Mouse (Mus musculus): Measurements from ENCODE around the gene Cacfd1. TPM values are rescaled to one million over a fixed set of nuclear protein-coding genes. Genes with fewer than 3 reads are reported as not detected.
A peak's percentile ranks its signal among the peaks of the same experiment; 100 is the strongest.

Gene Cacfd1
- polyA plus RNA-seq, 1 experiment from 2014 or later = 12.6 TPM

DNA sequence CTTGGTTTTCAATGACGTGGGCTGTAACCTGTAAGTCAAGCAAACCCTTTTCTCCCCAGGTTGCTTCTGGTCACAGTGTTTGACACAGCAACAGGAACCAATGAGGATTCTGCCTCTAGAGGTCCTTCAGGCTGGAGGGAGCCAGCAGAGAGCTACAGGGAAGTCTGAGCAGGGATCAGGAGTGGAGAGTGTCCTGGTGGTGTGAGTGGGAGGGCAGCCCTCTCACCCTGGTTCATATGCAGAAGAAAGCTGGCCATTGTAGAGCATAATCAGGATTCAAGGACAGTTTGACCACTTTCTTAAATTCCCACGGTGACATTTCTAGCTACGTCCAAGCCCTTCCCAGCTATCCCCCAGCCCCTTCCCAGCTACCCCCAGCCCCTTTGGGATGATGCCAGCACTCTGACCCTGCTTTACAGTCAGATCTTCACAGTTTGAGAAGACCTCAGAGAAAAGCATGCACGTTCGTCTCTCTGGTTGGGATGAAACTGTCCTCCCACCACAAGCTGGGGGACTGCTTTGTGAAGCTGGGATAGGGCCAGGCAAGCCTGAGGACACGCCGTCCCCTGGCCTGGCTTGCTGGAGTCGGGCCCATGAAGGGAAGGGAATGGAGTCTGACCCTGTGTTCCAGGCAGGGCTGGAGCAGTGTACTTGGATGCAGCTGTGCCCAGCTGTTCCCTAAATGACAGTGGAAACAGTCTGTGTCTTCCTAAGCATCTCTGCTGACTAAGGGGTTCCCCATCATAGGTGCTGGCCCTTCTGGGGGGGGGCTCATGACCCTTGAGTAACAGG lies 36.4 kb downstream of the Cacfd1 start:
- Histone ChIP-seq H3K27me3 (no peaks in the 10 kb centered on the region), H3K9me3 (replicated peaks) (no peaks in the 10 kb centered on the region), H3K27ac (no peak overlapping the region), H3K4me1 (replicated peaks) (peaks cover 10% of the 10 kb centered on the region), H3K4me3 (replicated peaks) (no peak overlapping the region), H3K36me3 (no peaks in the 10 kb centered on the region), H3K9ac (no peak overlapping the region), H3K4me2 (no peak overlapping the region)
- ATAC-seq (ENCODE audit: low read depth) (no peak), DNase-seq (no peak)
- 49% methylated on average over 8 of the region's 8 CpGs for WGBS (ENCODE audit: insufficient replicate concordance)

GRCm38 (mm10) chr2:27049408-27049807 lies 39.7 kb downstream of the Cacfd1 start:
- Histone ChIP-seq H3K4me1 (replicated peaks) (peaks cover 3% of the 10 kb centered on the region; the same call in 1 of the 2 replicates), H3K27ac (peak overlapping the region; percentile 6; the same call in 1 of the 2 replicates), H3K27me3 (no peaks in the 10 kb centered on the region), H3K36me3 (no peaks in the 10 kb centered on the region), H3K4me3 (replicated peaks) (no peak overlapping the region), H3K9ac (no peak overlapping the region), H3K9me3 (replicated peaks) (no peaks in the 10 kb centered on the region), H3K4me2 (no peak overlapping the region)
- no peak for DNase-seq
- WGBS (ENCODE audit: insufficient replicate concordance) = 55% methylated on average over 6 of the region's 6 CpGs
- no peak for ATAC-seq (ENCODE audit: low read depth)

DNA sequence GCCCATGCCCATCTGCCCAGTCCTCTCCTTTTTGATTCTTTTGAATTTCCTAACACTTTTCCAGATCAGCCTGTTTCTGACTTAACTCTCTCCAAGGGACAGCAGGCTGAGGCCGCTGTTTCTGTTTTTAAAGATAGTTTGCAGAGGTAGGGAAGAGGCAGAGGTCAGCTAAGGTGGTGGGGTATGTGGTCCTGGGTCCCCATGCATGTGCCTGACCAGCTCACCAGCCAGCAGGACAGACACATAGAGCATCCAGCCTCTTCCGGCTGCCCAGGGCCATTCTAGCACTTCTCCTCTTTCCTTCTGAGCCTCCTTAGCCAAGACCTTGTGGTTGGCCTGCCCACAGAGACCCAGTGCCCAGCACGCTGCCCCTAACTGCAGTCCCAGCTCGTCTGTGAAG lies 48.5 kb downstream of the Cacfd1 start:
- H3K27ac ChIP-seq = no peak overlapping the region
- no peaks in the 10 kb centered on the region for H3K9me3 ChIP-seq (replicated peaks)
- peaks cover 6% of the 10 kb centered on the region; the same call in 1 of the 2 replicates for H3K4me1 ChIP-seq (replicated peaks)
- no peaks in the 10 kb centered on the region for H3K36me3 ChIP-seq
- H3K4me3 ChIP-seq (replicated peaks) = no peak overlapping the region
- 33% methylated on average over 4 of the region's 4 CpGs for WGBS (ENCODE audit: insufficient replicate concordance)
- DNase-seq (no peak), ATAC-seq (ENCODE audit: low read depth) (no peak)
- H3K4me2 ChIP-seq = no peak overlapping the region
- H3K27me3 ChIP-seq = no peaks in the 10 kb centered on the region
- H3K9ac ChIP-seq = no peak overlapping the region

- no peaks in the 10 kb centered on the region for H3K27me3 ChIP-seq
- H3K4me1 ChIP-seq (replicated peaks) = peaks cover 6% of the 10 kb centered on the region; the same call in 1 of the 2 replicates
- no peaks in the 10 kb centered on the region for H3K9me3 ChIP-seq (replicated peaks)
- no peak overlapping the region for H3K27ac ChIP-seq
- H3K36me3 ChIP-seq = no peaks in the 10 kb centered on the region
- DNase-seq = no peak
- 42% methylated on average over 12 of the region's 12 CpGs for WGBS (ENCODE audit: insufficient replicate concordance)
- no peak overlapping the region for H3K9ac ChIP-seq
- no peak overlapping the region for H3K4me2 ChIP-seq
- no peak overlapping the region for H3K4me3 ChIP-seq (replicated peaks)
- no peak for ATAC-seq (ENCODE audit: low read depth)
Measured at GRCm38 (mm10) chr2:27058751-27059150, 49.0 kb downstream of the Cacfd1 start.

DNA sequence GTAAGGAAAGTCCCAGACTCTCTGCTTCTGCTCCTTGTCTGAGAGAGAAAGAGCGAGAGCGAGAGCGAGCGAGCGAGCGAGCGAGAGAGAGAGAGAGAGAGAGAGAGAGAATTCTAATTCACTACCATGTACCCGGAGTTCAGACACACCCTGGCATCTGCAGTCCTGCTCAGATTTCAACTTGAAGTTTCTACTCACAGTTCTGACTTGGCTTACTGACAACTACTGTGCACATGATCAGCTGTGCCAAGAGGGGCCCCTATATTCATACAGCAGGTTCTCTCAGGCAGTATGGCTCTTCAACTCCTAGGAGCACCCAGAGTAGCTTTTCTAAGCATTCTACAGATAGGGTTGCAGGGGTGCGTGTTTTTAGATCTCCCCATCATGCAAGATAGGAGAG lies 49.5 kb downstream of the Cacfd1 start:
- ATAC-seq (ENCODE audit: low read depth) (no peak), DNase-seq (no peak)
- H3K27me3 ChIP-seq = no peaks in the 10 kb centered on the region
- no peak overlapping the region for H3K27ac ChIP-seq
- H3K4me1 ChIP-seq (replicated peaks) = peaks cover 6% of the 10 kb centered on the region; the same call in 1 of the 2 replicates
- H3K4me3 ChIP-seq (replicated peaks) = no peak overlapping the region
- no peak overlapping the region for H3K9ac ChIP-seq
- H3K36me3 ChIP-seq = no peaks in the 10 kb centered on the region
- H3K9me3 ChIP-seq (replicated peaks) = no peaks in the 10 kb centered on the region
- no peak overlapping the region for H3K4me2 ChIP-seq
- WGBS (ENCODE audit: insufficient replicate concordance) = 81% methylated on average over 9 of the region's 9 CpGs

DNA sequence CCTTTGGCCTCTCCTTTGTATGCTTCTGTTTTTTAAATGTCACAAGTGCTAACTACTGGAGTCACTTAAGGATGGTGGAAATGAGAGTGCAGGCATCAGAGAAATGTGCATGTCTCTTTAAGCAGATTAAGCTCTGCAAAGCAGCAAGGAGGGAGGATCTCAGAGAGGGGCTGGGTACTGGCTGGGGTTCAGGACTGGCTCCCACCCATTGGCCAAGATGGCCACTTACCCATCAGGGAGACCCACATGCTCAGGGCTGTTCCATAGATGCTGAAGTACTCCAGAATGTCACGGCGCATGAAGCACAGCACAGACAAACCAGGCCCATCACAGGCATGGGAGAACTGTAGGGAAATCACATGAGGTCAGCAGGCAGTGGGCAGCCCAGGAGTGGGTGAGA lies 57.4 kb downstream of the Cacfd1 start:
- Histone ChIP-seq H3K4me3 (replicated peaks) (no peak overlapping the region), H3K36me3 (no peaks in the 10 kb centered on the region), H3K4me1 (replicated peaks) (peaks cover 2% of the 10 kb centered on the region; the same call in 1 of the 2 replicates), H3K9ac (no peak overlapping the region), H3K27me3 (no peaks in the 10 kb centered on the region), H3K27ac (no peak overlapping the region), H3K4me2 (no peak overlapping the region), H3K9me3 (replicated peaks) (no peaks in the 10 kb centered on the region)
- ATAC-seq (ENCODE audit: low read depth) (no peak), DNase-seq (no peak)
- WGBS (ENCODE audit: insufficient replicate concordance) = 81% methylated on average over 2 of the region's 2 CpGs

- no peak for DNase-seq
- H3K27me3 ChIP-seq = no peaks in the 10 kb centered on the region
- no peaks in the 10 kb centered on the region for H3K4me1 ChIP-seq (replicated peaks)
- no peak overlapping the region for H3K9ac ChIP-seq
- 41% methylated on average over 2 of the region's 2 CpGs for WGBS (ENCODE audit: insufficient replicate concordance)
- no peak overlapping the region for H3K4me2 ChIP-seq
- no peaks in the 10 kb centered on the region for H3K9me3 ChIP-seq (replicated peaks)
- H3K27ac ChIP-seq = no peak overlapping the region
- H3K36me3 ChIP-seq = no peaks in the 10 kb centered on the region
- ATAC-seq (ENCODE audit: low read depth) = no peak
- H3K4me3 ChIP-seq (replicated peaks) = no peak overlapping the region
Measured at GRCm38 (mm10) chr2:27067996-27068395, 58.3 kb downstream of the Cacfd1 start.

GRCm38 (mm10) chr2:27069646-27070045 lies 59.9 kb downstream of the Cacfd1 start:
- Histone ChIP-seq H3K4me1 (replicated peaks) (no peaks in the 10 kb centered on the region), H3K9me3 (replicated peaks) (no peaks in the 10 kb centered on the region), H3K9ac (no peak overlapping the region), H3K4me2 (no peak overlapping the region), H3K27me3 (no peaks in the 10 kb centered on the region), H3K27ac (no peak overlapping the region), H3K36me3 (no peaks in the 10 kb centered on the region), H3K4me3 (replicated peaks) (no peak overlapping the region)
- WGBS (ENCODE audit: insufficient replicate concordance) = 43% methylated on average over 3 of the region's 3 CpGs
- DNase-seq = no peak
- no peak for ATAC-seq (ENCODE audit: low read depth)

GRCm38 (mm10) chr2:27070247-27070813 lies 60.6 kb downstream of the Cacfd1 start:
- Histone ChIP-seq H3K4me3 (replicated peaks) (no peak overlapping the region), H3K36me3 (no peaks in the 10 kb centered on the region), H3K27me3 (no peaks in the 10 kb centered on the region), H3K4me2 (no peak overlapping the region), H3K9ac (no peak overlapping the region), H3K27ac (no peak overlapping the region), H3K9me3 (replicated peaks) (no peaks in the 10 kb centered on the region), H3K4me1 (replicated peaks) (no peaks in the 10 kb centered on the region)
- no peak for DNase-seq
- no peak for ATAC-seq (ENCODE audit: low read depth)
- 50% methylated on average over 2 of the region's 2 CpGs for WGBS (ENCODE audit: insufficient replicate concordance)

Other genes with a start within 250 kb of the Cacfd1 start
- gene Abo, start 144.9 kb upstream of the Cacfd1 start, polyA plus RNA-seq (2015; fragmentation: Nextera tagmentation; extraction: Ambion mirVana) = not detected in 2 replicates
- 14.8 and 17.8 TPM in 2 replicates for gene Surf6, start 107.0 kb upstream of the Cacfd1 start, polyA plus RNA-seq (2015; fragmentation: Nextera tagmentation; extraction: Ambion mirVana)
- 24.6 and 25.9 TPM in 2 replicates for gene Med22, start 99.2 kb upstream of the Cacfd1 start, polyA plus RNA-seq (2015; fragmentation: Nextera tagmentation; extraction: Ambion mirVana)
- 557 and 577 TPM in 2 replicates for gene Rpl7a, start 99.2 kb upstream of the Cacfd1 start, polyA plus RNA-seq (2015; fragmentation: Nextera tagmentation; extraction: Ambion mirVana)
- gene Surf2, start 93.6 kb upstream of the Cacfd1 start, polyA plus RNA-seq (2015; fragmentation: Nextera tagmentation; extraction: Ambion mirVana) = 36.6 and 41.6 TPM in 2 replicates
- 39.7 and 43.6 TPM in 2 replicates for gene Surf1, start 93.4 kb upstream of the Cacfd1 start, polyA plus RNA-seq (2015; fragmentation: Nextera tagmentation; extraction: Ambion mirVana)
- gene Surf4, start 76.0 kb upstream of the Cacfd1 start, polyA plus RNA-seq (2015; fragmentation: Nextera tagmentation; extraction: Ambion mirVana) = 105 and 116 TPM in 2 replicates
- gene Stkld1, start 75.9 kb upstream of the Cacfd1 start, polyA plus RNA-seq (2015; fragmentation: Nextera tagmentation; extraction: Ambion mirVana) = 0.08 and 0.09 TPM in 2 replicates
- gene Rexo4, start 45.5 kb upstream of the Cacfd1 start, polyA plus RNA-seq (2015; fragmentation: Nextera tagmentation; extraction: Ambion mirVana) = 24.8 and 29.7 TPM in 2 replicates
- 1.0 and 1.2 TPM in 2 replicates for gene Adamts13, start 36.5 kb upstream of the Cacfd1 start, polyA plus RNA-seq (2015; fragmentation: Nextera tagmentation; extraction: Ambion mirVana)
- 0.13 and 0.20 TPM in 2 replicates for gene Slc2a6, start 18.1 kb downstream of the Cacfd1 start, polyA plus RNA-seq (2015; fragmentation: Nextera tagmentation; extraction: Ambion mirVana)
- 0.70 and 0.83 TPM in 2 replicates for gene Mymk, start 62.3 kb downstream of the Cacfd1 start, polyA plus RNA-seq (2015; fragmentation: Nextera tagmentation; extraction: Ambion mirVana)
- 0.64 and 0.65 TPM in 2 replicates for gene Adamtsl2, start 69.5 kb downstream of the Cacfd1 start, polyA plus RNA-seq (2015; fragmentation: Nextera tagmentation; extraction: Ambion mirVana)
- 0.03 TPM in 1 of 2 replicates, not detected in the other for gene Fam163b, start 132.6 kb downstream of the Cacfd1 start, polyA plus RNA-seq (2015; fragmentation: Nextera tagmentation; extraction: Ambion mirVana)
- gene Dbh, start 155.3 kb downstream of the Cacfd1 start, polyA plus RNA-seq (2015; fragmentation: Nextera tagmentation; extraction: Ambion mirVana) = 0.03 TPM in 2 replicates
- 36.1 and 40.3 TPM in 2 replicates for gene Sardh, start 238.4 kb downstream of the Cacfd1 start, polyA plus RNA-seq (2015; fragmentation: Nextera tagmentation; extraction: Ambion mirVana)

All from liver, embryonic 13.5 days (tissue).